Mouse (Mus musculus): Measurements from ENCODE around the gene Spef1.

Spef1 gene

GRCm38 (mm10) chr2:131205521-131206182 lies 18.6 kb upstream of the Spef1 start:
- no peak for DNase-seq (ENCODE audit: low read depth)

- peak; percentile 52 for DNase-seq (ENCODE audit: low read depth)
These were observed 17.4 kb upstream of the Spef1 start for GRCm38 (mm10) chr2:131204410-131204981.

- DNase-seq (ENCODE audit: low read depth), result no peak
These were observed 16.8 kb upstream of the Spef1 start for GRCm38 (mm10) chr2:131203816-131204409.

DNA sequence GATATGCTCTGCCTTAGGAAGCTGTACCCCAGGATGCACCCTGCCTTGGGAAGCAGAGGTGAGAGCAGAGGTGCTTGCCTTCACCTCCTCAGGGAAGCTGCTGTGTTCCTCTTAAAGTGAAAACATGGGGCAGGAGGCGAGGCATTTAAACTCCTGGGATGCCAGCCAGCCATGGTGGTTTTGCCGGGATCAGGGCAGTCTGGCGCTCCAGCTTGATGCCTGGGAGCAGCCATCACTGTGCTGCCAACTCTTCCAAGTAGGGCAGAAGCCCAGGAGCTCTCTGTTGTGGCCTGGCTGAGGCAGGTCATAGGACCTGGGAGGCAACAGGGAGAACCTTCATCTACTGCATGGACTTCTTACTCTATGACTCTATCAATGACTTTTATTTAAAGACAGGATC lies 14.2 kb upstream of the Spef1 start:
- DNase-seq (ENCODE audit: low read depth), result no peak

DNA sequence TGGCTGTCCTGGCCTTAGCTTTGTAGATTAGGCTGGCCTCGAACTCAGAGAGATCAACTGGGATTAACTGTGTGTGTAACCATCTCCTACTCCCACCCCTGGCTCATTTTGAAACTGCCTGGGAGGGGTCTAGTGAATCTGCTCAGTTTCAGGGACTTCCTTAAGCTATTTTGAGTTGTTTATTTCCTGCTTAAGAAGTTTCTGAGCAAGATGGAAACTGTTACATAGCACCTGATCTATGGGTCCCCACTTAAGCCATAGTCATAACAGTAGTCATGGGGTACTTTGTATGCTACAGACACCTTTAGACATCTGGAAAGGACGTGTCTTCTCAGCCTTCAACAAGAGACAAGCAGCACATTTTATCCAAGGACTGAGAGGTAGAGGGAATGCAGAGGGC lies 13.6 kb upstream of the Spef1 start:
- no peak for DNase-seq (ENCODE audit: low read depth)

DNA sequence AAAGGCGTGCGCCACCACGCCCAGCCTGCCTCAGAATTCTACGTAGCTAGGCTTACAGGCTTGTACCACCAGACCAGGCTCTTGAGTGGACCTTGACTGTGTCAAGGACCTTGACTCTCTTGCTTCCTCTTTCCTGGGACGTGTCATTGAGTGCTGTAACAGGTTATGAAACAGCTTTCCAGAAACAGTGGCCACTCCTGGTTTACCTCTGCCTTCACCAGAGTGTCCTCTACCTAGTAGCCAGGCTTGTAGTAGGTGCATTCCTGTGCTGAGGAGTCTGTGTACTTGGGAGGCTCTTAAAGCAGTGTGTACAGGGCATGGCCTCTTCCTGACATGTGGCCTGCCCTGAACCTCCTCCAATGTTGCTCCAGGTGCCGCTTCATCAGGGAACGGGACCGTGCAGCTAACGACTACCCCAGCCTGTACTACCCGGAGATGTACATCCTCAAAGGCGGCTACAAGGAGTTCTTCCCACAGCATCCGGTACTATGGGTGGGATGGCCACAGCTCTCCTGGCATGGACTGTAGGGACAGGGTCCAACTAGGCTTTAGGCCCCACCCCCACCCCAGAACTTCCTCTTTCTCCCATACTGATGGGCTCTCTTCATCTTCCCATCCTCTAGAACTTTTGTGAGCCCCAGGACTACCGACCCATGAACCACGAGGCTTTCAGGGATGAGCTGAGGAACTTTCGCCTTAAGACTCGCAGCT lies 9.7 kb upstream of the Spef1 start:
- no peak for DNase-seq (ENCODE audit: low read depth)

GRCm38 (mm10) chr2:131191005-131191390 lies 3.9 kb upstream of the Spef1 start:
- peak; percentile 37 for DNase-seq (ENCODE audit: low read depth)

DNA sequence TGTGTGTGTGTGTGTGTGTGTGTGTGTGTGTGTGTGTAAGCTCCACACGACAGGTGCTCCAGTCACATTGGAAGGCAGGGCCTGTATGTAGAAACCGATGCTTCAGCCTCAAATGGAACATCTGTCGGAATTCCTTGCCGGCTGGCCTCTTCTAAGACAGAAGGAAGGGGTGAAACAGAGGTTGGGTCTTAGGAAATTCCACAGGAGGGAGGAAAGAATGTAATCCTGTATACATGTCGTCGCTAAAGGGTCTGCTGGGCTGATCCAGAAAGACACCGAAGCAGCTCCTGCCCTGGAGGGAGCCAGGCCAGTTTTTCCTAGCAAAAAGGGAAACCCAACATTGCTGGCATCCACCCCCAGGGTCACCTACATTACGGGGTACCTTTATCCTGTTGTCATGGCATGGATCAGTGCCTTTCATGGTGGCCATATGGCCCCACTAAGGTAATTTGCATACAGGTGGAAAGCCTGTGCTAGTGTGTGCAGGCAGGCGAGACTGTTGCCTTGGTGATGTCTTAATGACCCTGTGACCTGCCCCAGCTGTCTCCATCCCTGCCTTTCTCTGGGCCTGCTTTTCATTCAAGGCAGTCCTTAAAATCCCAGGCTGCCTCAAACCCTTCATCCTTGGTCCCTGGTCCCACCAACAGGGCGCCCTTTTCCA lies 3.4 kb upstream of the Spef1 start:
- no peak for DNase-seq (ENCODE audit: low read depth)

DNA sequence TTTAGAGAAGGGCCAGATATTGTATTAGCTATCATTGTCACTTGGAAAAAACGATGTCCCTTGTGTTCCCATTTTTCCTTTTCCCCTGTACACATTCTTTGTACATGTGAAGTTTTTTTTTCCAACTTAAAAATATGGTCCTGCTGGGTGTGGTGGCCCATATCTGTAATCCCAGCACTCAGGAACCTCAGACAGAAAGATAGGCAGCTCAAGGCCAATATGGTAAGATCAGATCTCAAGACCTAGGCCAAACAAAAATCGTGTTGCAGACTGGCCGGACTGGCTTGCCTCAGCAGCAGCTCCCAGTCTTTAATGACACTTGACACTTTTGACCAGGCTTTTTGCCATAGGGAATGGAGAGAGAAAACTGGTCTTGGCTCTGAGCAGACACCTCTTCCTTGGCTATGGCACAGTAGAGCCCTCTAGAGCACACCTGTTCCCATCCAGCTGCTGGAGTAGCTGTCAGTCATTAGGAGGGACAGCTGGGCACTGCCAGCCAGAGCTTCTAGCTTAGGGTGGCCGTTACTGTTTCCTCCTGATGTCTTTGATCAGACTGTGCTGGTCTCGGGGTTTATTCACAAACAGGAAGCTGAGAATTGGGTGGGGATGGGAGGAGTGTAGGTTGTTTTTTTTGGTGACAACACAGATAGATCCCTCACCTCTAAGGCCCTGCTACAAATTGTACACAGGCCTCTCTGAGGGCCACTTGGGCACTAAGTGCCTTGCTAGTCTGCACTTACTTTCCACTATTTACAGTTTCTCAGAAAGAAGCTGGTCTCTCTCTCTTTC lies 2.6 kb upstream of the Spef1 start:
- peak; percentile 62 for DNase-seq (ENCODE audit: low read depth)

GRCm38 (mm10) chr2:131188311-131188710 lies 1.2 kb upstream of the Spef1 start:
- DNase-seq (ENCODE audit: low read depth), result peak; percentile 61

- peak; percentile 33 for DNase-seq (ENCODE audit: low read depth)
These were observed 480 bp upstream of the Spef1 start for GRCm38 (mm10) chr2:131187602-131187922.

- DNase-seq (ENCODE audit: low read depth), result no peak
These were observed 739 bp downstream of the Spef1 start for GRCm38 (mm10) chr2:131186343-131186742.

- peak; percentile 75 for DNase-seq (ENCODE audit: low read depth)
These were observed 7.0 kb downstream of the Spef1 start, which contains the start of gene Cenpb for GRCm38 (mm10) chr2:131179990-131180587. Cenpb (minus strand) TSS chr2:131180067.

- DNase-seq (ENCODE audit: low read depth), result peak; percentile 62
These were observed 7.7 kb downstream of the Spef1 start for GRCm38 (mm10) chr2:131179246-131179886.

GRCm38 (mm10) chr2:131178828-131179245 lies 8.2 kb downstream of the Spef1 start:
- DNase-seq (ENCODE audit: low read depth), result no peak

- DNase-seq (ENCODE audit: low read depth), result no peak
These were observed 9.2 kb downstream of the Spef1 start for GRCm38 (mm10) chr2:131177932-131178331.

DNA sequence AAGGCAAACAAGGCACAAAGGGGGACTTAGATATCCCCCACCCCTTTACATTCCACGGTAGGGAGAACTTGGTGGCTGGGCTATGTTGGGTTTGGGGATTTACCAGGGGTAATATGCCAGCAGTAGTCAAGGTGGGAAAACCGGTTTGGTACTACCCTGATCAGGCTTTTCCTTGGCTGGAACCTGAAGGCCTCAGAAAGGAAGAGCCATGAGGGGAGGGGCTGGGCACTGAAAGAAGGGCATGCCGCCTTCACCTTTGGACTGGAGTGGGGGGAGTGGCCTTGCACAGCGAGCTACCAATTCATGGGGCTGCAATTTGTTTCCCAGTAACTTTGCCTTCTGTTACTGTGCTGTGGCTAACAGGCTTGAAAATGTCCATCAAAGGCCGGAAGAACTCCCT lies 10.6 kb downstream of the Spef1 start:
- DNase-seq (ENCODE audit: low read depth), result no peak

GRCm38 (mm10) chr2:131175945-131176309 lies 11.2 kb downstream of the Spef1 start:
- no peak for DNase-seq (ENCODE audit: low read depth)

DNA sequence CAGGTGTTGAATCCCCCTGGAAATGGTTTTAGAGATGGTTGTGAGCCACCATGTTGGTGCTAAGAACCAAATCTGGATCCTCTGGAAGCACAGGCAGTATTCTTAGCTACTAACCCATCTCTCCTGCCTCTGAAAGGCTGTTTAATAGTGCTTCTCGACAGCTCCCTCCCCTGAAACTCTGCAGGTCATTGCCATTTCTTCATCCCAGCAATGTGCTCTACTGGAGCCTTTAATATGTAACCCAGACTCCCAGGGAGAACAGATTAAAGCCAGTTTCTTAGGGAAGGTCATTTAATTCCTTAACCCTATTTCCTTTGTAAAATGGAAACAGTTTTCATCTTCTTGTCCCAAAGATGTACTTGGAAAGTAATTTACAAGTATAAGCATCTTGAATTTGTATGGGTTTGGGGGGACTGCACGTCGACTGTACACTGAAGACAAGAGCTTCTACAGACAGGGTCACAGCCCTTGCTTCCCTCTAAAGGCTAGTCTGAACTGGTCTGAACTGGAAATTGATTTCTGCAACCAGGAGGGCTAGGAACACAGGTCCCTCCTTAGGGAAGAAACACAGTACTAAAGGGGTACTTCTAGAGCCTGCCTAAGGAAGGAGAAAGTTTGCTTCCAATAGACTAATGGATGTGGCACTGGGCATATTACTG lies 11.7 kb downstream of the Spef1 start:
- DNase-seq (ENCODE audit: low read depth), result no peak

DNA sequence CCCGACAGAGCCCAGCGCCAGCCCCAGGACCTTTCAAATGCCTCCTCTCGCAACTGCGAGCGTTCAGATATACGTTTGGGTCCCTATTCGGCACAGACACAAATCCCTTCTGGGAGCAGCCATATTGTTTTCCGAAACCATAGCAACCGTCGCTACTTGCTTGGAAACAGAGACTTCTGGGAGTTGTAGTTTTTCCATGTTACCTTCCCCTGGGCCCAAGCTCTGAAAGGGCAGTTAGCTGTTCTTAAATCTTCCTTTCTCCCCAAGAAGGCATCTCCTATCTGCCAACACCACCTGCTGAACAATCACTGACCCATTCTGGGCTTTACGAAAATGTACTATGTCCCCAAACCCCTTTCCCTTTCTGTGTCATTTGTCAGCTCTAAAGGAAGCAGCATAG lies 12.4 kb downstream of the Spef1 start:
- peak; percentile 87 for DNase-seq (ENCODE audit: low read depth)

Measured in naive thymus-derived CD4-positive, alpha-beta T cell, adult 2 months (primary cell).